22 mouse cellular contexts compared by ENCODE assay signal in the genomic region with DNA sequence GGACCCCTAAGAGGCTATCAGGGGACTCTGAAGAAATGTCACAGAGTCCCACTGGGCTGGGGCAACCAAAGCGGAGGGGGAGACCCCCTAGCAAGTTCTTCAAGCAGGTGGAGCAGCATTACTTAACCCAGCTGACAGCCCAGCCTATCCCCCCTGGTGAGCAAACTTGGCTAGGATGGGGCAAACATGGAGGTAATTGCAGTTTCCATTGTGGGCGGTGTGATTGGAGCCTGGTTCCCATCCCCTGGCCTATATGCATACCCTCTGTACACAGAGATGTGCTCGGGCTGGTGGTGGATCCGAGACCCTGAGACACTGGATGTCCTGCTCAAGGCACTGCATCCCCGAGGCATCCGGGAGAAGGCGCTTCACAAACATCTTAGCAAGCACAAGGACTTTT. TPM values are rescaled to one million over a fixed set of nuclear protein-coding genes. Genes with fewer than 3 reads are reported as not detected.
DNase-seq lines count a peak whose midpoint lies in the region; ATAC-seq and TF ChIP-seq lines count a peak whose summit lies in the region.
"Had no signal": no experiment of that assay in that cellular context is flagged by ENCODE, and none has a peak within 500 bp of the region (broad histone marks: within the 10 kb centered on the region; RNA-seq: fewer than 3 reads in every experiment).

No protein-coding gene starts in this region.

- H3K4me2 ChIP-seq in heart, embryonic 12.5 days: no peak overlapping the region
- no peak overlapping the region for H3K4me2 ChIP-seq in midbrain, embryonic 13.5 days (replicated peaks)
- H3K4me2 ChIP-seq in midbrain, embryonic 16.5 days (ENCODE audit: low read length): no peak overlapping the region
- no peak overlapping the region for H3K4me2 ChIP-seq in kidney, embryonic 15.5 days

- H3K9ac ChIP-seq in heart, embryonic 12.5 days: no peak overlapping the region
- 0 out of 2 replicates have a peak overlapping the region, but pooled peaks have one; percentile 3 for H3K9ac ChIP-seq in midbrain, embryonic 13.5 days (replicated peaks)
- H3K9ac ChIP-seq in midbrain, embryonic 16.5 days (ENCODE audit: low read depth, low read length): no peak overlapping the region
- H3K9ac ChIP-seq in kidney, embryonic 15.5 days: no peak overlapping the region

- no peaks in the 10 kb centered on the region for H3K9me3 ChIP-seq in heart, embryonic 10.5 days
- H3K9me3 ChIP-seq in heart, embryonic 12.5 days (replicated peaks): no peaks in the 10 kb centered on the region
- no peaks in the 10 kb centered on the region for H3K9me3 ChIP-seq in midbrain, embryonic 13.5 days
- no peaks in the 10 kb centered on the region for H3K9me3 ChIP-seq in midbrain, embryonic 16.5 days (replicated peaks; ENCODE audit: control insufficient read depth, low read length, poor library complexity, severe bottlenecking)
- H3K9me3 ChIP-seq in E14TG2a.4 (ENCODE audit: low read length): no peaks in the 10 kb centered on the region
- no peaks in the 10 kb centered on the region for H3K9me3 ChIP-seq in kidney, embryonic 15.5 days (replicated peaks)
- H3K9me3 ChIP-seq: G1E had no signal

- H3K27ac ChIP-seq in heart, embryonic 10.5 days: 0 out of 2 replicates have a peak overlapping the region, but pooled peaks have one; percentile 3
- no peak overlapping the region for H3K27ac ChIP-seq in heart, embryonic 12.5 days (ENCODE audit: poor library complexity, severe bottlenecking)
- no peak overlapping the region for H3K27ac ChIP-seq in midbrain, embryonic 13.5 days
- no peak overlapping the region for H3K27ac ChIP-seq in midbrain, embryonic 16.5 days (ENCODE audit: low read length)
- no peak overlapping the region for H3K27ac ChIP-seq in kidney, embryonic 15.5 days

- H3K27me3 ChIP-seq in heart, embryonic 10.5 days (ENCODE audit: insufficient read depth, poor library complexity, severe bottlenecking): no peaks in the 10 kb centered on the region
- no peaks in the 10 kb centered on the region for H3K27me3 ChIP-seq in heart, embryonic 12.5 days (replicated peaks)
- H3K27me3 ChIP-seq in midbrain, embryonic 13.5 days: no peaks in the 10 kb centered on the region
- no peaks in the 10 kb centered on the region for H3K27me3 ChIP-seq in midbrain, embryonic 16.5 days (ENCODE audit: control insufficient read depth, insufficient read depth, low read depth, low read length)
- no peaks in the 10 kb centered on the region for H3K27me3 ChIP-seq in E14TG2a.4 (ENCODE audit: insufficient read depth, low read length)
- H3K27me3 ChIP-seq in kidney, embryonic 15.5 days: no peaks in the 10 kb centered on the region
- H3K27me3 ChIP-seq: CH12.LX, Patski had no signal

- WGBS in heart, embryonic 10.5 days: 93% methylated on average over 7 of the region's 7 CpGs
- 89% methylated on average over 7 of the region's 7 CpGs for WGBS in heart, embryonic 12.5 days
- WGBS in midbrain, embryonic 13.5 days: 94% methylated on average over 7 of the region's 7 CpGs
- WGBS in midbrain, embryonic 16.5 days: 91% methylated on average over 7 of the region's 7 CpGs
- 95% methylated on average over 7 of the region's 7 CpGs for WGBS in kidney, embryonic 15.5 days

- peaks cover 9% of the 10 kb centered on the region for H3K4me1 ChIP-seq in heart, embryonic 10.5 days
- peaks cover 4% of the 10 kb centered on the region; the same call in 1 of the 2 replicates for H3K4me1 ChIP-seq in heart, embryonic 12.5 days (replicated peaks)
- H3K4me1 ChIP-seq in midbrain, embryonic 13.5 days (replicated peaks): no peaks in the 10 kb centered on the region
- H3K4me1 ChIP-seq in midbrain, embryonic 16.5 days (ENCODE audit: control insufficient read depth, insufficient read depth, low read length): no peaks in the 10 kb centered on the region
- H3K4me1 ChIP-seq in E14TG2a.4 (replicated peaks; ENCODE audit: low read depth, low read length): peaks cover 63% of the 10 kb centered on the region
- H3K4me1 ChIP-seq in kidney, embryonic 15.5 days: no peaks in the 10 kb centered on the region

- no peak for TF ChIP-seq CTCF in E14TG2a.4 (conservative IDR thresholded peaks at IDR 0.05; ENCODE audit: low read length)

- no peak for ATAC-seq in heart, embryonic 12.5 days (ENCODE audit: insufficient number of reproducible peaks, low FRiP score)
- no peak for ATAC-seq in midbrain, embryonic 13.5 days
- no peak for ATAC-seq in midbrain, embryonic 16.5 days
- ATAC-seq in kidney, embryonic 15.5 days (replicated peaks; ENCODE audit: low FRiP score): no peak
- ATAC-seq: activated CD4-positive, CD25-positive, alpha-beta regulatory T cell, adult 4 months; CD4-positive, CD25-positive, alpha-beta regulatory T cell, adult 4 months; Patski had no signal

- peak; percentile 88 for DNase-seq in heart, adult 11 months
- no peak for DNase-seq in heart, adult 18-20 months
- DNase-seq in heart, embryonic 10.5 days (ENCODE audit: low spot score): peak; percentile 73
- DNase-seq: adrenal gland, adult 2 months; adrenal gland, adult 8-10 months; adrenal gland, postnatal 10 days; adrenal gland, postnatal 14 days; adrenal gland, postnatal 25 days; adrenal gland, postnatal 36 days; B cell, adult 2 months; cerebellum, adult 11 months; cerebellum, adult 11-12 months had no signal

- H3K36me3 ChIP-seq in heart, embryonic 10.5 days: peaks cover 98% of the 10 kb centered on the region
- peaks cover 93% of the 10 kb centered on the region for H3K36me3 ChIP-seq in heart, embryonic 12.5 days
- H3K36me3 ChIP-seq in midbrain, embryonic 13.5 days: peaks cover 98% of the 10 kb centered on the region
- H3K36me3 ChIP-seq in midbrain, embryonic 16.5 days (ENCODE audit: control insufficient read depth, insufficient read depth, low read length): peaks cover 64% of the 10 kb centered on the region
- peaks cover 99% of the 10 kb centered on the region for H3K36me3 ChIP-seq in E14TG2a.4 (ENCODE audit: insufficient read depth, low read length)
- peaks cover 98% of the 10 kb centered on the region for H3K36me3 ChIP-seq in kidney, embryonic 15.5 days

- no peak overlapping the region for H3K4me3 ChIP-seq in heart, embryonic 10.5 days
- no peak overlapping the region for H3K4me3 ChIP-seq in heart, embryonic 12.5 days
- no peak overlapping the region for H3K4me3 ChIP-seq in midbrain, embryonic 13.5 days (replicated peaks)
- H3K4me3 ChIP-seq in midbrain, embryonic 16.5 days (ENCODE audit: low read depth, low read length): no peak overlapping the region
- 0 out of 2 replicates have a peak overlapping the region, but pooled peaks have one; percentile 14 for H3K4me3 ChIP-seq in E14TG2a.4 (replicated peaks; ENCODE audit: low read length)
- H3K4me3 ChIP-seq in kidney, embryonic 15.5 days (replicated peaks): no peak overlapping the region

RNA-seq across cellular contexts. Expression of a gene that starts 32.5 kb away (rescaled TPM):
- 10 to 100 TPM; 19.0 to 20.3 TPM for total RNA-seq in heart, adult 18-20 months (2021)
- polyA plus RNA-seq in heart, embryonic 10.5 days (2016; fragmentation: Nextera tagmentation; extraction: Ambion mirVana): 10.1 and 12.0 TPM in 2 replicates
- 11.3 and 12.2 TPM in 2 replicates for polyA plus RNA-seq in heart, embryonic 12.5 days (2016; fragmentation: Nextera tagmentation; extraction: Ambion mirVana)
- polyA plus RNA-seq in midbrain, embryonic 13.5 days (2015; fragmentation: Nextera tagmentation; extraction: Ambion mirVana): 13.8 and 13.9 TPM in 2 replicates
- polyA plus RNA-seq in midbrain, embryonic 16.5 days (2015; fragmentation: Nextera tagmentation; extraction: Ambion mirVana): 7.4 and 8.5 TPM in 2 replicates
- polyA plus RNA-seq in kidney, embryonic 15.5 days (2015; fragmentation: Nextera tagmentation; extraction: Ambion mirVana): 12.7 and 14.2 TPM in 2 replicates

RNA-seq across cellular contexts. Expression of a gene that starts 40.8 kb away (rescaled TPM):
- 1,000 to 10,000 TPM; 8,639 to 9,190 TPM for total RNA-seq in heart, adult 18-20 months (2021)
- polyA plus RNA-seq in heart, embryonic 10.5 days (2016; fragmentation: Nextera tagmentation; extraction: Ambion mirVana): 3,536 and 4,735 TPM in 2 replicates
- polyA plus RNA-seq in heart, embryonic 12.5 days (2016; fragmentation: Nextera tagmentation; extraction: Ambion mirVana): 4,835 and 4,880 TPM in 2 replicates
- polyA plus RNA-seq in midbrain, embryonic 13.5 days (2015; fragmentation: Nextera tagmentation; extraction: Ambion mirVana): 2,005 and 2,018 TPM in 2 replicates
- 2,034 and 2,090 TPM in 2 replicates for polyA plus RNA-seq in midbrain, embryonic 16.5 days (2015; fragmentation: Nextera tagmentation; extraction: Ambion mirVana)
- polyA plus RNA-seq in kidney, embryonic 15.5 days (2015; fragmentation: Nextera tagmentation; extraction: Ambion mirVana): 2,850 and 2,855 TPM in 2 replicates

RNA-seq across cellular contexts. Expression of a gene that starts 56.3 kb away (rescaled TPM):
- total RNA-seq in heart, adult 18-20 months (2021): 100 to 1,000 TPM in 1 of 2 experiments, 10 to 100 TPM in 1; 78.1 to 100 TPM
- polyA plus RNA-seq in heart, embryonic 10.5 days (2016; fragmentation: Nextera tagmentation; extraction: Ambion mirVana): 32.5 and 38.6 TPM in 2 replicates
- 43.4 and 44.1 TPM in 2 replicates for polyA plus RNA-seq in heart, embryonic 12.5 days (2016; fragmentation: Nextera tagmentation; extraction: Ambion mirVana)
- 9.8 and 10.9 TPM in 2 replicates for polyA plus RNA-seq in midbrain, embryonic 13.5 days (2015; fragmentation: Nextera tagmentation; extraction: Ambion mirVana)
- polyA plus RNA-seq in midbrain, embryonic 16.5 days (2015; fragmentation: Nextera tagmentation; extraction: Ambion mirVana): 7.0 and 7.8 TPM in 2 replicates
- 40.6 and 42.8 TPM in 2 replicates for polyA plus RNA-seq in kidney, embryonic 15.5 days (2015; fragmentation: Nextera tagmentation; extraction: Ambion mirVana)

Comparison
In these comparisons a context has a peak if more than half of its experiments do, and no peak if none do; other contexts are left out.
1. DNase-seq: peak in heart, adult 11 months (single experiment) and heart, embryonic 10.5 days (single experiment); none in heart, adult 18-20 months (0 of 2).